In genomic region chr17:81668466-81668865, GRCm38 (mm10) we compare ENCODE assay signal across 9 mouse cellular contexts.
DNase-seq lines count a peak whose midpoint lies in the region; ATAC-seq lines count a peak whose summit lies in the region.
"Had no signal": no experiment of that assay in that cellular context is flagged by ENCODE, and none has a peak within 500 bp of the region (broad histone marks: within the 10 kb centered on the region; RNA-seq: fewer than 3 reads in every experiment).

No protein-coding gene starts in this region.

- H3K9me3 ChIP-seq in megakaryocyte, embryonic 14.5 days = no peaks in the 10 kb centered on the region
- H3K9me3 ChIP-seq in liver, embryonic 13.5 days (replicated peaks) = no peaks in the 10 kb centered on the region

- H3K9ac ChIP-seq in liver, embryonic 13.5 days = no peak overlapping the region
- H3K9ac ChIP-seq: liver, embryonic 14.5 days had no signal

- ATAC-seq in megakaryocyte, adult 5-6 weeks (ENCODE audit: poor library complexity, severe bottlenecking) = no peak
- ATAC-seq in liver, embryonic 13.5 days (ENCODE audit: low read depth) = no peak

- H3K27ac ChIP-seq in liver, embryonic 13.5 days = no peak overlapping the region
- H3K27ac ChIP-seq: liver, embryonic 14.5 days had no signal

- DNase-seq in embryo, embryonic 10.5 days (ENCODE audit: low spot score) = peak; percentile 23
- DNase-seq in embryo, embryonic 9.5 days (ENCODE audit: extremely low spot score) = no peak
- no peak for DNase-seq in liver, embryonic 13.5 days
- DNase-seq in T-cell, adult 2 months (ENCODE audit: low spot score) = no peak
- no peak for DNase-seq in right cerebral cortex, postnatal 25 days
- DNase-seq in right cerebral cortex, postnatal 4 days = no peak

- H3K4me2 ChIP-seq in liver, embryonic 13.5 days = peak overlapping the region; percentile 73

- peak overlapping the region; percentile 94 for H3K4me3 ChIP-seq in megakaryocyte, embryonic 14.5 days (replicated peaks)
- H3K4me3 ChIP-seq in liver, embryonic 13.5 days (replicated peaks) = no peak overlapping the region

- no peaks in the 10 kb centered on the region for H3K36me3 ChIP-seq in megakaryocyte, embryonic 14.5 days (replicated peaks; ENCODE audit: low read length)
- H3K36me3 ChIP-seq in liver, embryonic 13.5 days = no peaks in the 10 kb centered on the region

- H3K4me1 ChIP-seq in megakaryocyte, embryonic 14.5 days = peaks cover 30% of the 10 kb centered on the region
- H3K4me1 ChIP-seq in liver, embryonic 13.5 days (replicated peaks) = peaks cover 6% of the 10 kb centered on the region; the same call in 1 of the 2 replicates

- peaks cover 36% of the 10 kb centered on the region for H3K27me3 ChIP-seq in megakaryocyte, embryonic 14.5 days (replicated peaks)
- peaks cover 51% of the 10 kb centered on the region for H3K27me3 ChIP-seq in liver, embryonic 13.5 days

- WGBS in liver, embryonic 13.5 days (ENCODE audit: insufficient replicate concordance) = 5% methylated on average over 2 of the region's 2 CpGs
